Mouse (Mus musculus): ENCODE measurements around the gene Gm12216. TPM values are rescaled to one million over a fixed set of nuclear protein-coding genes. Genes with fewer than 3 reads are reported as not detected.
"Not testable (repeated sequence)": the region's sequence is repeated elsewhere in the genome, so short reads cannot be mapped to it uniquely, and the experiment has no call there.

Gm12216 gene
- polyA plus RNA-seq, 1 experiment from 2014 or later = not detected

GRCm38 (mm10) chr11:53883287-53883686 is 24.2 kb upstream of the Gm12216 start:
- Histone ChIP-seq H3K9ac (ENCODE audit: low read length) (no peak overlapping the region), H3K9me3 (ENCODE audit: control insufficient read depth, low read length) (no peaks in the 10 kb centered on the region), H3K36me3 (ENCODE audit: control insufficient read depth, insufficient read depth, low read length) (no peaks in the 10 kb centered on the region), H3K27me3 (ENCODE audit: control insufficient read depth, insufficient read depth, low read length) (no peaks in the 10 kb centered on the region), H3K4me3 (ENCODE audit: low read depth, low read length) (no peak overlapping the region), H3K4me2 (ENCODE audit: low read depth, severe bottlenecking) (no peak overlapping the region), H3K4me1 (ENCODE audit: control insufficient read depth, insufficient read depth, low read length) (no peaks in the 10 kb centered on the region; the same call in 1 of the 2 replicates), H3K27ac (replicated peaks; ENCODE audit: low read depth, low read length) (no peak overlapping the region)
- DNase-seq (ENCODE audit: low spot score) (no peak), ATAC-seq (ENCODE audit: insufficient number of reproducible peaks, low FRiP score, low TSS enrichment, low read depth) (no peak)
- 93% methylated on average over 2 of the region's 2 CpGs for WGBS

- H3K9ac ChIP-seq (ENCODE audit: low read length); H3K4me2 ChIP-seq (ENCODE audit: low read depth, severe bottlenecking): not testable (repeated sequence)
- 80% methylated on average over 5 of the region's 5 CpGs for WGBS
Observed at GRCm38 (mm10) chr11:53878096-53878495, 19.0 kb upstream of the Gm12216 start.

GRCm38 (mm10) chr11:53876488-53876887 is 17.4 kb upstream of the Gm12216 start:
- no peaks in the 10 kb centered on the region for H3K4me1 ChIP-seq (ENCODE audit: control insufficient read depth, insufficient read depth, low read length)
- ATAC-seq (ENCODE audit: insufficient number of reproducible peaks, low FRiP score, low TSS enrichment, low read depth) (no peak), DNase-seq (ENCODE audit: low spot score) (no peak)
- WGBS = 84% methylated on average over 4 of the region's 4 CpGs
- H3K9me3 ChIP-seq (ENCODE audit: control insufficient read depth, low read length) = no peaks in the 10 kb centered on the region
- H3K4me3 ChIP-seq (ENCODE audit: low read depth, low read length) = no peak overlapping the region
- H3K27me3 ChIP-seq (ENCODE audit: control insufficient read depth, insufficient read depth, low read length) = no peaks in the 10 kb centered on the region
- H3K36me3 ChIP-seq (ENCODE audit: control insufficient read depth, insufficient read depth, low read length) = no peaks in the 10 kb centered on the region
- H3K27ac ChIP-seq (replicated peaks; ENCODE audit: low read depth, low read length) = no peak overlapping the region
- H3K9ac ChIP-seq (ENCODE audit: low read length) = no peak overlapping the region
- no peak overlapping the region for H3K4me2 ChIP-seq (ENCODE audit: low read depth, severe bottlenecking)

More at GRCm38 (mm10) chr11:53878096-53878495, 19.0 kb upstream of the Gm12216 start:
- not testable (repeated sequence) for H3K9me3 ChIP-seq (ENCODE audit: control insufficient read depth, low read length); ATAC-seq (ENCODE audit: insufficient number of reproducible peaks, low FRiP score, low TSS enrichment, low read depth); H3K27ac ChIP-seq (replicated peaks; ENCODE audit: low read depth, low read length); H3K4me1 ChIP-seq (ENCODE audit: control insufficient read depth, insufficient read depth, low read length); H3K27me3 ChIP-seq (ENCODE audit: control insufficient read depth, insufficient read depth, low read length); H3K36me3 ChIP-seq (ENCODE audit: control insufficient read depth, insufficient read depth, low read length); H3K4me3 ChIP-seq (ENCODE audit: low read depth, low read length); DNase-seq (ENCODE audit: low spot score)

- 72% methylated on average over 4 of the region's 4 CpGs for WGBS
- Histone ChIP-seq H3K36me3 (ENCODE audit: control insufficient read depth, insufficient read depth, low read length) (no peaks in the 10 kb centered on the region), H3K27ac (replicated peaks; ENCODE audit: low read depth, low read length) (no peak overlapping the region), H3K4me3 (ENCODE audit: low read depth, low read length) (no peak overlapping the region), H3K4me1 (ENCODE audit: control insufficient read depth, insufficient read depth, low read length) (no peaks in the 10 kb centered on the region), H3K9me3 (ENCODE audit: control insufficient read depth, low read length) (no peaks in the 10 kb centered on the region), H3K4me2 (ENCODE audit: low read depth, severe bottlenecking) (no peak overlapping the region), H3K27me3 (ENCODE audit: control insufficient read depth, insufficient read depth, low read length) (no peaks in the 10 kb centered on the region), H3K9ac (ENCODE audit: low read length) (no peak overlapping the region)
- DNase-seq (ENCODE audit: low spot score) (no peak), ATAC-seq (ENCODE audit: insufficient number of reproducible peaks, low FRiP score, low TSS enrichment, low read depth) (no peak)
Observed at GRCm38 (mm10) chr11:53874706-53875105, 15.7 kb upstream of the Gm12216 start.

GRCm38 (mm10) chr11:53873909-53874704 is 15.1 kb upstream of the Gm12216 start:
- not testable (repeated sequence) for DNase-seq (ENCODE audit: low spot score); H3K27me3 ChIP-seq (ENCODE audit: control insufficient read depth, insufficient read depth, low read length); ATAC-seq (ENCODE audit: insufficient number of reproducible peaks, low FRiP score, low TSS enrichment, low read depth); H3K9ac ChIP-seq (ENCODE audit: low read length); H3K4me3 ChIP-seq (ENCODE audit: low read depth, low read length); H3K27ac ChIP-seq (replicated peaks; ENCODE audit: low read depth, low read length); H3K36me3 ChIP-seq (ENCODE audit: control insufficient read depth, insufficient read depth, low read length); H3K4me1 ChIP-seq (ENCODE audit: control insufficient read depth, insufficient read depth, low read length); H3K9me3 ChIP-seq (ENCODE audit: control insufficient read depth, low read length); H3K4me2 ChIP-seq (ENCODE audit: low read depth, severe bottlenecking)
- WGBS = 63% methylated on average over 5 of the region's 5 CpGs

GRCm38 (mm10) chr11:53871786-53872507 is 12.9 kb upstream of the Gm12216 start:
- WGBS = 95% methylated on average over 2 of the region's 2 CpGs
- Histone ChIP-seq H3K27ac (replicated peaks; ENCODE audit: low read depth, low read length) (no peak overlapping the region), H3K27me3 (ENCODE audit: control insufficient read depth, insufficient read depth, low read length) (no peaks in the 10 kb centered on the region), H3K4me2 (ENCODE audit: low read depth, severe bottlenecking) (no peak overlapping the region), H3K4me1 (ENCODE audit: control insufficient read depth, insufficient read depth, low read length) (no peaks in the 10 kb centered on the region), H3K9ac (ENCODE audit: low read length) (no peak overlapping the region), H3K4me3 (ENCODE audit: low read depth, low read length) (no peak overlapping the region), H3K9me3 (ENCODE audit: control insufficient read depth, low read length) (no peaks in the 10 kb centered on the region), H3K36me3 (ENCODE audit: control insufficient read depth, insufficient read depth, low read length) (no peaks in the 10 kb centered on the region)
- DNase-seq (ENCODE audit: low spot score) = no peak
- ATAC-seq (ENCODE audit: insufficient number of reproducible peaks, low FRiP score, low TSS enrichment, low read depth) = no peak

- no peak for ATAC-seq (ENCODE audit: insufficient number of reproducible peaks, low FRiP score, low TSS enrichment, low read depth)
- Histone ChIP-seq H3K4me1 (ENCODE audit: control insufficient read depth, insufficient read depth, low read length) (no peaks in the 10 kb centered on the region), H3K27me3 (ENCODE audit: control insufficient read depth, insufficient read depth, low read length) (no peaks in the 10 kb centered on the region), H3K9me3 (ENCODE audit: control insufficient read depth, low read length) (no peaks in the 10 kb centered on the region), H3K4me2 (ENCODE audit: low read depth, severe bottlenecking) (no peak overlapping the region), H3K36me3 (ENCODE audit: control insufficient read depth, insufficient read depth, low read length) (no peaks in the 10 kb centered on the region), H3K27ac (replicated peaks; ENCODE audit: low read depth, low read length) (no peak overlapping the region), H3K4me3 (ENCODE audit: low read depth, low read length) (no peak overlapping the region), H3K9ac (ENCODE audit: low read length) (no peak overlapping the region)
- DNase-seq (ENCODE audit: low spot score) = no peak
- 90% methylated on average over 5 of the region's 5 CpGs for WGBS
Observed at GRCm38 (mm10) chr11:53869172-53869571, 10.1 kb upstream of the Gm12216 start.

GRCm38 (mm10) chr11:53868323-53868722 is 9.3 kb upstream of the Gm12216 start:
- not testable (repeated sequence) for H3K4me2 ChIP-seq (ENCODE audit: low read depth, severe bottlenecking); DNase-seq (ENCODE audit: low spot score); H3K9me3 ChIP-seq (ENCODE audit: control insufficient read depth, low read length); ATAC-seq (ENCODE audit: insufficient number of reproducible peaks, low FRiP score, low TSS enrichment, low read depth); H3K27ac ChIP-seq (replicated peaks; ENCODE audit: low read depth, low read length); H3K36me3 ChIP-seq (ENCODE audit: control insufficient read depth, insufficient read depth, low read length); H3K9ac ChIP-seq (ENCODE audit: low read length); H3K27me3 ChIP-seq (ENCODE audit: control insufficient read depth, insufficient read depth, low read length); H3K4me3 ChIP-seq (ENCODE audit: low read depth, low read length); H3K4me1 ChIP-seq (ENCODE audit: control insufficient read depth, insufficient read depth, low read length)
- WGBS = 46% methylated on average over 5 of the region's 5 CpGs
